Mouse (Mus musculus) sigmoid colon, adult 10 weeks (tissue): ENCODE results near the gene Gm13306. TPM values are rescaled to one million over a fixed set of nuclear protein-coding genes. Genes with fewer than 3 reads are reported as not detected.

Experiments
- polyA plus RNA-seq: library from polyadenylated mRNA; stranded (reverse); fragments of 350-450 nt; fragmentation: Illumina TruSeq; extraction: RNeasy Lipid Tissue Mini Kit (QIAGEN cat#74804); gene quantifications from one replicate; pipeline ENCODE4 v1.2.3, GENCODE M21; 2014; ENCODE audit warnings: low read depth, low replicate concordance

Gene Gm13306
- not detected for polyA plus RNA-seq

GRCm38 (mm10) chr4:42153136-42153535 is at the start of gene Gm13306:
Gene Gm13306, plus strand, starts transcription at chr4:42153436.

GRCm38 (mm10) chr4:42114517-42114916 is 38.7 kb upstream of the Gm13306 start, which contains the start of gene Gm13304:
Gene Gm13304, plus strand, starts transcription at chr4:42114817.

GRCm38 (mm10) chr4:42168503-42168902 is 15.3 kb downstream of the Gm13306 start, which contains the start of gene Gm13305:
Gene Gm13305, minus strand, starts transcription at chr4:42168603.

Other genes starting within 250 kb of the Gm13306 start
- gene Gm21541, start 249.8 kb upstream of the Gm13306 start, polyA plus RNA-seq = not detected
- 2.0 TPM for gene Gm20878, start 211.9 kb upstream of the Gm13306 start, polyA plus RNA-seq
- 0.16 TPM for gene Fam205a4, start 187.4 kb upstream of the Gm13306 start, polyA plus RNA-seq
- not detected for gene Gm21093, start 118.7 kb upstream of the Gm13306 start, polyA plus RNA-seq
- not detected for gene Gm3893, start 62.2 kb upstream of the Gm13306 start, polyA plus RNA-seq
- gene Gm13304, start 38.6 kb upstream of the Gm13306 start, polyA plus RNA-seq = not detected
- not detected for gene Gm13305, start 15.2 kb downstream of the Gm13306 start, polyA plus RNA-seq
- gene Gm10600, start 87.2 kb downstream of the Gm13306 start, polyA plus RNA-seq = 1.1 TPM
- 3.1 TPM for gene Ccl21b, start 102.3 kb downstream of the Gm13306 start, polyA plus RNA-seq
- gene Gm21953, start 140.8 kb downstream of the Gm13306 start, polyA plus RNA-seq = not detected
- gene Fam205a3, start 164.9 kb downstream of the Gm13306 start, polyA plus RNA-seq = not detected